In the genomic region with DNA sequence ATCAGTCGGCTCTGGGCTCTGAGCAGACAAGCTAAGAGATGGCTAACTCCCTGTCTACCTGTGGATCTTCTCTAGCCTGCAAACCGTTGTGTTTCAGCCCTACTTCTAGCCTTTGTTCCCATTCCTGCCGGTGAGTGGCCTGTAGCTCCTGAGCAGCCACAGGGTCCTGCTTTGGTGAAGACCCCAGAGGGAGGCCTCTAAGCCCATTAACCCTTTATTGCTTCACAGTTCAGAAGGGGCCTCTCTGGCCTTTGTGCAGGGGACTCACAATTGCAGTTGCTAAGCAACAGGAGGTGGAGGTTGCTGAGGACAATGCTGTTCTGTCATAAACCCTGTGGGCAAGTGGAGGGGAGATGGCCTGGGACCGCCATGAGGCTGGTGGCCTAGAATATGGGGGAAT, we compare ENCODE assay signal across 10 mouse cellular contexts. TPM values are rescaled to one million over a fixed set of nuclear protein-coding genes. Genes with fewer than 3 reads are reported as not detected.
A peak's percentile ranks its signal among the peaks of the same experiment; 100 is the strongest.
DNase-seq lines count a peak whose midpoint lies in the region; ATAC-seq lines count a peak whose summit lies in the region.
"Had no signal": no experiment of that assay in that cellular context is flagged by ENCODE, and none has a peak within 500 bp of the region (broad histone marks: within the 10 kb centered on the region; RNA-seq: fewer than 3 reads in every experiment).

No protein-coding gene starts in this region.

- WGBS in embryonic facial prominence, embryonic 12.5 days: 29% methylated on average over 4 of the region's 4 CpGs
- WGBS in forebrain, embryonic 16.5 days: 8% methylated on average over 4 of the region's 4 CpGs
- 22% methylated on average over 4 of the region's 4 CpGs for WGBS in limb, embryonic 11.5 days
- WGBS in neural tube, embryonic 12.5 days: 5% methylated on average over 4 of the region's 4 CpGs

- peaks cover 53% of the 10 kb centered on the region for H3K4me1 ChIP-seq in embryonic facial prominence, embryonic 12.5 days
- peaks cover 64% of the 10 kb centered on the region for H3K4me1 ChIP-seq in forebrain, embryonic 16.5 days (replicated peaks; ENCODE audit: control insufficient read depth, insufficient read depth, low read length)
- peaks cover 42% of the 10 kb centered on the region for H3K4me1 ChIP-seq in limb, embryonic 11.5 days (ENCODE audit: control insufficient read depth, insufficient read depth, low read length)
- peaks cover 62% of the 10 kb centered on the region for H3K4me1 ChIP-seq in neural tube, embryonic 12.5 days

- H3K9ac ChIP-seq in embryonic facial prominence, embryonic 12.5 days: no peak overlapping the region
- peak overlapping the region; percentile 40 for H3K9ac ChIP-seq in forebrain, embryonic 16.5 days (replicated peaks; ENCODE audit: low read depth, low read length)
- 0 out of 2 replicates have a peak overlapping the region, but pooled peaks have one; percentile 30 for H3K9ac ChIP-seq in limb, embryonic 11.5 days (ENCODE audit: low read length)
- H3K9ac ChIP-seq in neural tube, embryonic 12.5 days: peak overlapping the region; percentile 75; the same call in 1 of the 2 replicates
- H3K9ac ChIP-seq: liver, embryonic 15.5 days had no signal

- no peak for DNase-seq in limb, embryonic 11.5 days (ENCODE audit: low spot score)
- no peak for DNase-seq in urinary bladder, adult 18-20 months (ENCODE audit: low spot score in 2 of 2)
- no peak for DNase-seq in spleen, adult 18-20 months
- DNase-seq in left cerebral cortex, adult 9 months (ENCODE audit: low spot score in 2 of 2): no peak
- no peak for DNase-seq in thymus, postnatal 4 days
- DNase-seq: right cerebral cortex, postnatal 14 days had no signal

- H3K4me3 ChIP-seq in embryonic facial prominence, embryonic 12.5 days: 0 out of 2 replicates have a peak overlapping the region, but pooled peaks have one; percentile 9
- peak overlapping the region; percentile 52 for H3K4me3 ChIP-seq in forebrain, embryonic 16.5 days (replicated peaks; ENCODE audit: low read length)
- peak overlapping the region; percentile 9; the same call in 1 of the 2 replicates for H3K4me3 ChIP-seq in limb, embryonic 11.5 days (ENCODE audit: low read depth, low read length)
- H3K4me3 ChIP-seq in neural tube, embryonic 12.5 days: peak overlapping the region; percentile 9; the same call in 1 of the 2 replicates
- H3K4me3 ChIP-seq: liver, embryonic 15.5 days had no signal

- ATAC-seq in embryonic facial prominence, embryonic 12.5 days (ENCODE audit: insufficient number of reproducible peaks, insufficient read depth, low FRiP score, low TSS enrichment): no peak
- no peak for ATAC-seq in forebrain, embryonic 16.5 days
- ATAC-seq in limb, embryonic 11.5 days (ENCODE audit: insufficient number of reproducible peaks, low FRiP score, low TSS enrichment, low read depth): no peak
- no peak for ATAC-seq in neural tube, embryonic 12.5 days (ENCODE audit: low FRiP score, low read depth)

- H3K36me3 ChIP-seq in embryonic facial prominence, embryonic 12.5 days: peaks cover 18% of the 10 kb centered on the region; the same call in 1 of the 2 replicates
- no peaks in the 10 kb centered on the region for H3K36me3 ChIP-seq in forebrain, embryonic 16.5 days (ENCODE audit: control insufficient read depth, insufficient read depth)
- H3K36me3 ChIP-seq in limb, embryonic 11.5 days (ENCODE audit: control insufficient read depth, insufficient read depth, low read length): peaks cover 3% of the 10 kb centered on the region; the same call in 1 of the 2 replicates
- peaks cover 22% of the 10 kb centered on the region for H3K36me3 ChIP-seq in neural tube, embryonic 12.5 days
- H3K36me3 ChIP-seq: liver, embryonic 15.5 days had no signal

- H3K27ac ChIP-seq in embryonic facial prominence, embryonic 12.5 days: peak overlapping the region; percentile 24; the same call in 1 of the 2 replicates
- H3K27ac ChIP-seq in forebrain, embryonic 16.5 days (ENCODE audit: low read length): no peak overlapping the region; the same call in 1 of the 2 replicates
- H3K27ac ChIP-seq in limb, embryonic 11.5 days (replicated peaks; ENCODE audit: low read depth, low read length): no peak overlapping the region
- H3K27ac ChIP-seq in neural tube, embryonic 12.5 days: no peak overlapping the region
- H3K27ac ChIP-seq: liver, embryonic 15.5 days had no signal

- H3K4me2 ChIP-seq in embryonic facial prominence, embryonic 12.5 days (replicated peaks): peak overlapping the region; percentile 86
- peak overlapping the region; percentile 89 for H3K4me2 ChIP-seq in forebrain, embryonic 16.5 days (ENCODE audit: low read length)
- peak overlapping the region; percentile 29; the same call in 1 of the 2 replicates for H3K4me2 ChIP-seq in limb, embryonic 11.5 days (ENCODE audit: low read depth, severe bottlenecking)
- H3K4me2 ChIP-seq in neural tube, embryonic 12.5 days (replicated peaks): peak overlapping the region; percentile 91
- H3K4me2 ChIP-seq: liver, embryonic 15.5 days had no signal

- H3K27me3 ChIP-seq in embryonic facial prominence, embryonic 12.5 days: no peaks in the 10 kb centered on the region
- H3K27me3 ChIP-seq in forebrain, embryonic 16.5 days (replicated peaks; ENCODE audit: control insufficient read depth, insufficient read depth, low read length): no peaks in the 10 kb centered on the region
- no peaks in the 10 kb centered on the region for H3K27me3 ChIP-seq in limb, embryonic 11.5 days (ENCODE audit: control insufficient read depth, insufficient read depth, low read length)
- no peaks in the 10 kb centered on the region for H3K27me3 ChIP-seq in neural tube, embryonic 12.5 days (replicated peaks)

- H3K9me3 ChIP-seq in embryonic facial prominence, embryonic 12.5 days: no peaks in the 10 kb centered on the region
- H3K9me3 ChIP-seq in forebrain, embryonic 16.5 days (ENCODE audit: control insufficient read depth, low read length): no peaks in the 10 kb centered on the region
- no peaks in the 10 kb centered on the region for H3K9me3 ChIP-seq in limb, embryonic 11.5 days (ENCODE audit: control insufficient read depth, low read length)
- no peaks in the 10 kb centered on the region for H3K9me3 ChIP-seq in neural tube, embryonic 12.5 days
- H3K9me3 ChIP-seq: liver, embryonic 15.5 days had no signal

RNA-seq across cellular contexts. Expression of a gene that starts 4.6 kb away (rescaled TPM):
- 79.5 and 84.3 TPM in 2 replicates for polyA plus RNA-seq in embryonic facial prominence, embryonic 12.5 days (2016; fragmentation: Nextera tagmentation; extraction: Ambion mirVana)
- polyA plus RNA-seq in forebrain, embryonic 16.5 days (2015; fragmentation: Nextera tagmentation; extraction: Ambion mirVana): 60.9 and 89.9 TPM in 2 replicates
- 52.7 and 53.1 TPM in 2 replicates for polyA plus RNA-seq in limb, embryonic 11.5 days (2014; fragmentation: Nextera tagmentation; extraction: Ambion mirVana)
- polyA plus RNA-seq in neural tube, embryonic 12.5 days (2016; fragmentation: Nextera tagmentation; extraction: Ambion mirVana): 83.5 and 84.1 TPM in 2 replicates

RNA-seq across cellular contexts. Expression of a gene that starts 11.1 kb away (rescaled TPM):
- 0.41 and 0.51 TPM in 2 replicates for polyA plus RNA-seq in embryonic facial prominence, embryonic 12.5 days (2016; fragmentation: Nextera tagmentation; extraction: Ambion mirVana)
- not detected in 2 replicates for polyA plus RNA-seq in forebrain, embryonic 16.5 days (2015; fragmentation: Nextera tagmentation; extraction: Ambion mirVana)
- 0.25 TPM in 1 of 2 replicates, not detected in the other for polyA plus RNA-seq in limb, embryonic 11.5 days (2014; fragmentation: Nextera tagmentation; extraction: Ambion mirVana)
- polyA plus RNA-seq in neural tube, embryonic 12.5 days (2016; fragmentation: Nextera tagmentation; extraction: Ambion mirVana): 0.19 TPM in 1 of 2 replicates, not detected in the other

RNA-seq across cellular contexts. Expression of a gene that starts 13.6 kb away (rescaled TPM):
- polyA plus RNA-seq in embryonic facial prominence, embryonic 12.5 days (2016; fragmentation: Nextera tagmentation; extraction: Ambion mirVana): 80.2 and 80.4 TPM in 2 replicates
- polyA plus RNA-seq in forebrain, embryonic 16.5 days (2015; fragmentation: Nextera tagmentation; extraction: Ambion mirVana): 53.4 and 56.8 TPM in 2 replicates
- 53.6 and 56.0 TPM in 2 replicates for polyA plus RNA-seq in limb, embryonic 11.5 days (2014; fragmentation: Nextera tagmentation; extraction: Ambion mirVana)
- 105 and 131 TPM in 2 replicates for polyA plus RNA-seq in neural tube, embryonic 12.5 days (2016; fragmentation: Nextera tagmentation; extraction: Ambion mirVana)

RNA-seq across cellular contexts. Expression of a gene that starts 34.4 kb away (rescaled TPM):
- polyA plus RNA-seq in embryonic facial prominence, embryonic 12.5 days (2016; fragmentation: Nextera tagmentation; extraction: Ambion mirVana): 0.95 and 1.1 TPM in 2 replicates
- 1.8 and 3.0 TPM in 2 replicates for polyA plus RNA-seq in forebrain, embryonic 16.5 days (2015; fragmentation: Nextera tagmentation; extraction: Ambion mirVana)
- 0.68 and 1.3 TPM in 2 replicates for polyA plus RNA-seq in limb, embryonic 11.5 days (2014; fragmentation: Nextera tagmentation; extraction: Ambion mirVana)
- 2.3 and 2.5 TPM in 2 replicates for polyA plus RNA-seq in neural tube, embryonic 12.5 days (2016; fragmentation: Nextera tagmentation; extraction: Ambion mirVana)

Comparison
In these comparisons a context has a peak if more than half of its experiments do, and no peak if none do; other contexts are left out.
1. H3K4me2 ChIP-seq: peak in every context shown above with its lines; median percentile 91 in neural tube, embryonic 12.5 days; 89 in forebrain, embryonic 16.5 days; 86 in embryonic facial prominence, embryonic 12.5 days; 29 in limb, embryonic 11.5 days.